Mouse (Mus musculus) brain, embryonic 14.5 days (tissue): ENCODE measurements around the gene Ctbp2.

Experiments
- CTCF ChIP-seq: fragments of 200-500 bp; IDR thresholded peaks from 2 replicates; pipeline ENCODE4 v1.5.1; 2012; ENCODE audit warnings: inconsistent platforms, mild to moderate bottlenecking, moderate library complexity, borderline replicate concordance; ENCODE audit not compliant: insufficient read depth, insufficient read length; ENCODE audit errors: extremely low read depth
- POLR2A ChIP-seq: fragments of 200-500 bp; IDR thresholded peaks from 2 replicates; pipeline ENCODE4 v1.6.1; 2012; ENCODE audit warnings: mild to moderate bottlenecking, inconsistent platforms, borderline replicate concordance; ENCODE audit not compliant: poor library complexity, insufficient read depth, insufficient read length, severe bottlenecking; ENCODE audit errors: extremely low read depth

DNA sequence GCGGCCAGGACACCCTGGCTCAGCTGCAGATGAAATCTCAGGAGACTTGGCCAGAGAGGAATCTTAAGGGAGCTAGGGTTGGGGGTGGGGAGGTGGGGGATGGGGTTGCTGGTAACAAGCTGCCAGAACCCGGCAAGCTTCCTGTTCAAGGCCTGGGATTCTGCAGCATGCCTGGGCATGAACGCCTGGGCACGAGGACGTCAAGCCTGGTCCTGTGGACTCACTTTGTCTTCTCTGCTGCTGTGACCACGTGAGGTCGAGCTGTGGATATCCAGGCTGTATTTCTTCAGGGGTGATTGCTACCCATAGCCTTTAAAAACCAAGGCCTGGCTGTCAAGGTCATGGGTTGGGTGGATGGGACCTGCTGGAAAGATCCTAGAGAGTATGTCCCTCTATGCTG lies 118.4 kb downstream of the Ctbp2 start:
- TF ChIP-seq POLR2A: no peak
- TF ChIP-seq CTCF: no peak
